Mouse (Mus musculus): ENCODE results near the gene Adamts18.

- TF ChIP-seq POLR2A (IDR thresholded peaks at IDR 0.05; ENCODE audit: borderline replicate concordance, extremely low read depth, insufficient read depth, insufficient read length, poor library complexity, severe bottlenecking) (no peak), CTCF (IDR thresholded peaks at IDR 0.05; ENCODE audit: borderline replicate concordance, extremely low read depth, insufficient read depth, insufficient read length) (no peak)
These were observed 21.3 kb downstream of the Adamts18 start for GRCm38 (mm10) chr8:113827270-113827669.
